Mouse (Mus musculus): ENCODE data around the gene Pdia6. TPM values are rescaled to one million over a fixed set of nuclear protein-coding genes. Genes with fewer than 3 reads are reported as not detected.
A peak's percentile ranks its signal among the peaks of the same experiment; 100 is the strongest.

Pdia6 gene
- total RNA-seq, 1 experiment: 632 TPM

DNA sequence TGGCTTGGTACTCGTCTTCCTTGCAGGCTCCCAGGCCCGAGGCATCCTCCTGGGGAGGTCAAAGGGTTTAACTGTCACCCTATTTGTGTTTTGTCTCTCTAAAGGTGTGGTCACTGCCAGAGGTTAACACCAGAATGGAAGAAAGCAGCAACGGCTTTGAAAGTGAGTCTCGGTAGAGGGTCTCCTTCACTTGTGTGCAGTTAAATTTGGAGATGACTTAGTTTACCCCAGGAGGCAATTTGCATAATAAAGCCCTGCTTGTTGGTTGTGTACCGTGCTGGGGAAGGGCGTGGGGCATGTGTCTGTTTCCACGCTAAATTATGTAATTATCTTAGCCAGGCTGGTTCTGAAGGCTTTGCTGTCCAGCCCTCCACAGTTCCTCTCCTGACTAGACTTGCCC lies 7.5 kb downstream of the Pdia6 start:
- no peak overlapping the region for H3K9ac ChIP-seq (ENCODE audit: insufficient read depth, low read depth, low read length, poor library complexity, severe bottlenecking)
- no peak for DNase-seq (ENCODE audit: low read depth, low spot score)
- H3K27ac ChIP-seq (ENCODE audit: insufficient read depth, low read depth, low read length, poor library complexity, severe bottlenecking): peak overlapping the region; percentile 65; the same call in 1 of the 2 replicates
- H3K9me3 ChIP-seq (ENCODE audit: control insufficient read depth, insufficient read depth, low read depth, low read length): no peaks in the 10 kb centered on the region
- no peak overlapping the region for H3K4me3 ChIP-seq (ENCODE audit: insufficient read depth in 1 of 2, low read depth in 1 of 2, low read length in 2 of 2, poor library complexity in 1 of 2, severe bottlenecking in 1 of 2)
- TF ChIP-seq ZC3H11A (IDR thresholded peaks at IDR 0.05; ENCODE audit: borderline replicate concordance, low read depth, low read length) (no peak), CHD2 (IDR thresholded peaks at IDR 0.05; ENCODE audit: low read depth, low read length) (no peak), HCFC1 (IDR thresholded peaks at IDR 0.05; ENCODE audit: borderline replicate concordance, insufficient read depth, low read length) (no peak), ZNF384 (IDR thresholded peaks at IDR 0.05; ENCODE audit: low read depth, low read length) (no peak), MAFK (IDR thresholded peaks at IDR 0.05; ENCODE audit: insufficient read depth, low read depth, low read length) (no peak)
- peaks cover 53% of the 10 kb centered on the region for H3K36me3 ChIP-seq (ENCODE audit: control insufficient read depth, insufficient read depth, low read length, poor library complexity, severe bottlenecking)
- H3K4me1 ChIP-seq (ENCODE audit: control insufficient read depth in 2 of 2, insufficient read depth in 2 of 2, low read length in 2 of 2, poor library complexity in 1 of 2): peaks cover 3 to 12% of the 10 kb centered on the region in 2 experiments; a peak in 2 of 4 replicates
- in situ Hi-C loops (cut with MboI; ENCODE audit: low sequenced_read_pairs in 2 of 2, unreplicated experiment in 2 of 2): no loop called here

- Histone ChIP-seq H3K4me3 (ENCODE audit: insufficient read depth in 1 of 2, low read depth in 1 of 2, low read length in 2 of 2, poor library complexity in 1 of 2, severe bottlenecking in 1 of 2) (no peak overlapping the region), H3K36me3 (ENCODE audit: control insufficient read depth, insufficient read depth, low read length, poor library complexity, severe bottlenecking) (peaks cover 12% of the 10 kb centered on the region), H3K9ac (ENCODE audit: insufficient read depth, low read depth, low read length, poor library complexity, severe bottlenecking) (no peak overlapping the region), H3K9me3 (ENCODE audit: control insufficient read depth, insufficient read depth, low read depth, low read length) (no peaks in the 10 kb centered on the region), H3K27ac (ENCODE audit: insufficient read depth, low read depth, low read length, poor library complexity, severe bottlenecking) (no peak overlapping the region), H3K4me1 (ENCODE audit: control insufficient read depth in 2 of 2, insufficient read depth in 2 of 2, low read length in 2 of 2, poor library complexity in 1 of 2) (no peaks in the 10 kb centered on the region)
- TF ChIP-seq ZNF384 (IDR thresholded peaks at IDR 0.05; ENCODE audit: low read depth, low read length) (no peak), ZC3H11A (IDR thresholded peaks at IDR 0.05; ENCODE audit: borderline replicate concordance, low read depth, low read length) (no peak), CHD2 (IDR thresholded peaks at IDR 0.05; ENCODE audit: low read depth, low read length) (no peak), HCFC1 (IDR thresholded peaks at IDR 0.05; ENCODE audit: borderline replicate concordance, insufficient read depth, low read length) (no peak), MAFK (IDR thresholded peaks at IDR 0.05; ENCODE audit: insufficient read depth, low read depth, low read length) (no peak)
- in situ Hi-C loops (cut with MboI; ENCODE audit: low sequenced_read_pairs in 2 of 2, unreplicated experiment in 2 of 2): no loop called here
- no peak for DNase-seq (ENCODE audit: low read depth, low spot score)
Observed at GRCm38 (mm10) chr12:17288496-17288895, 22.2 kb downstream of the Pdia6 start.

- Histone ChIP-seq H3K4me3 (ENCODE audit: insufficient read depth in 1 of 2, low read depth in 1 of 2, low read length in 2 of 2, poor library complexity in 1 of 2, severe bottlenecking in 1 of 2) (no peak overlapping the region), H3K4me1 (ENCODE audit: control insufficient read depth in 2 of 2, insufficient read depth in 2 of 2, low read length in 2 of 2, poor library complexity in 1 of 2) (no peaks in the 10 kb centered on the region), H3K9me3 (ENCODE audit: control insufficient read depth, insufficient read depth, low read depth, low read length) (no peaks in the 10 kb centered on the region), H3K9ac (ENCODE audit: insufficient read depth, low read depth, low read length, poor library complexity, severe bottlenecking) (no peak overlapping the region), H3K36me3 (ENCODE audit: control insufficient read depth, insufficient read depth, low read length, poor library complexity, severe bottlenecking) (peaks cover 8% of the 10 kb centered on the region), H3K27ac (ENCODE audit: insufficient read depth, low read depth, low read length, poor library complexity, severe bottlenecking) (no peak overlapping the region)
- no peak for TF ChIP-seq HCFC1 (IDR thresholded peaks at IDR 0.05; ENCODE audit: borderline replicate concordance, insufficient read depth, low read length)
- TF ChIP-seq ZC3H11A (IDR thresholded peaks at IDR 0.05; ENCODE audit: borderline replicate concordance, low read depth, low read length): no peak
- in situ Hi-C loops (cut with MboI; ENCODE audit: low sequenced_read_pairs in 2 of 2, unreplicated experiment in 2 of 2): no loop called here
- DNase-seq (ENCODE audit: low read depth, low spot score): no peak
Observed at GRCm38 (mm10) chr12:17289060-17289459, 22.7 kb downstream of the Pdia6 start.

DNA sequence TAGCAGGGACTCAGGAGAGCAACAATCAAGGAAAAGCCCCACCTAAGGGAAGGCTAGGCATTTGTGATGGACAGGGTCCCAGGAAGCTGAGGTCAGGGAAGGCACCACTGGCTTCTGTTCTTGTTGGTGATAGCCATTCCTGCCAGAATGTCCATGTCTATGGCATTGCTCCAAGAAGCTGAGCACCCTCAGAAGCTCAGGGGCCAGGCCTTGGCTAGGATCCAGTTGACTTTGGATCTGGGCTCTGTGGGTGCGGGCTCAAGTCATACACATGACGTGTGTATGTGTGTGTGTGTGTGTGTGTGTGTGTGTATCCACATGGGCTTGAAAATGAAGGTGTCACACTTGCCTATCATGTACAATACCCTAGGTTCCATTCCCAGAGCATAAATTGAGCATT lies 23.6 kb downstream of the Pdia6 start:
- Histone ChIP-seq H3K4me1 (ENCODE audit: control insufficient read depth in 2 of 2, insufficient read depth in 2 of 2, low read length in 2 of 2, poor library complexity in 1 of 2) (no peaks in the 10 kb centered on the region), H3K27ac (ENCODE audit: insufficient read depth, low read depth, low read length, poor library complexity, severe bottlenecking) (no peak overlapping the region), H3K4me3 (ENCODE audit: insufficient read depth in 1 of 2, low read depth in 1 of 2, low read length in 2 of 2, poor library complexity in 1 of 2, severe bottlenecking in 1 of 2) (no peak overlapping the region), H3K36me3 (ENCODE audit: control insufficient read depth, insufficient read depth, low read length, poor library complexity, severe bottlenecking) (peaks cover 2% of the 10 kb centered on the region), H3K9me3 (ENCODE audit: control insufficient read depth, insufficient read depth, low read depth, low read length) (no peaks in the 10 kb centered on the region), H3K9ac (ENCODE audit: insufficient read depth, low read depth, low read length, poor library complexity, severe bottlenecking) (no peak overlapping the region)
- DNase-seq (ENCODE audit: low read depth, low spot score): no peak
- TF ChIP-seq HCFC1 (IDR thresholded peaks at IDR 0.05; ENCODE audit: borderline replicate concordance, insufficient read depth, low read length): no peak
- no peak for TF ChIP-seq ZNF384 (IDR thresholded peaks at IDR 0.05; ENCODE audit: low read depth, low read length)
- TF ChIP-seq ZC3H11A (IDR thresholded peaks at IDR 0.05; ENCODE audit: borderline replicate concordance, low read depth, low read length): no peak
- TF ChIP-seq CHD2 (IDR thresholded peaks at IDR 0.05; ENCODE audit: low read depth, low read length): no peak
- in situ Hi-C loops (cut with MboI; ENCODE audit: low sequenced_read_pairs in 2 of 2, unreplicated experiment in 2 of 2): no loop called here

- H3K9ac ChIP-seq (ENCODE audit: insufficient read depth, low read depth, low read length, poor library complexity, severe bottlenecking): no peak overlapping the region
- no peak overlapping the region for H3K27ac ChIP-seq (ENCODE audit: insufficient read depth, low read depth, low read length, poor library complexity, severe bottlenecking)
- H3K36me3 ChIP-seq (ENCODE audit: control insufficient read depth, insufficient read depth, low read length, poor library complexity, severe bottlenecking): no peaks in the 10 kb centered on the region
- in situ Hi-C loops (cut with MboI; ENCODE audit: low sequenced_read_pairs in 2 of 2, unreplicated experiment in 2 of 2): no loop called here
- no peaks in the 10 kb centered on the region for H3K4me1 ChIP-seq (ENCODE audit: control insufficient read depth in 2 of 2, insufficient read depth in 2 of 2, low read length in 2 of 2, poor library complexity in 1 of 2)
- no peak for DNase-seq (ENCODE audit: low read depth, low spot score)
- TF ChIP-seq ZC3H11A (IDR thresholded peaks at IDR 0.05; ENCODE audit: borderline replicate concordance, low read depth, low read length): no peak
- TF ChIP-seq HCFC1 (IDR thresholded peaks at IDR 0.05; ENCODE audit: borderline replicate concordance, insufficient read depth, low read length): no peak
- no peak for TF ChIP-seq MAFK (IDR thresholded peaks at IDR 0.05; ENCODE audit: insufficient read depth, low read depth, low read length)
- no peak for TF ChIP-seq CHD2 (IDR thresholded peaks at IDR 0.05; ENCODE audit: low read depth, low read length)
- TF ChIP-seq ZNF384 (IDR thresholded peaks at IDR 0.05; ENCODE audit: low read depth, low read length): no peak
- H3K9me3 ChIP-seq (ENCODE audit: control insufficient read depth, insufficient read depth, low read depth, low read length): no peaks in the 10 kb centered on the region
- no peak overlapping the region for H3K4me3 ChIP-seq (ENCODE audit: insufficient read depth in 1 of 2, low read depth in 1 of 2, low read length in 2 of 2, poor library complexity in 1 of 2, severe bottlenecking in 1 of 2)
Observed at GRCm38 (mm10) chr12:17290569-17290968, 24.2 kb downstream of the Pdia6 start.
